Mouse (Mus musculus) midbrain, embryonic 16.5 days (tissue): ENCODE results near the gene Rnf216. TPM values are rescaled to one million over a fixed set of nuclear protein-coding genes. Genes with fewer than 3 reads are reported as not detected.
A peak's percentile ranks its signal among the peaks of the same experiment; 100 is the strongest.

Experiments
- ATAC-seq: fragments of 200-750 bp; cut with Nextera tagmentation; 2 replicates; pipeline ENCODE4 v1.8.0; 2017; ENCODE audit warnings: moderate TSS enrichment
- H3K27ac ChIP-seq: fragments of 300-500 bp; sonication (generic); 2 replicates; pipeline ENCODE4 v1.5.1; 2014; ENCODE audit warnings: mild to moderate bottlenecking, low read length, mixed read lengths
- H3K27me3 ChIP-seq: fragments of 300-500 bp; sonication (generic); 2 replicates; pipeline ENCODE4 v1.6.1; 2014; ENCODE audit warnings: low read depth, low read length, mixed read lengths; ENCODE audit not compliant: control insufficient read depth, insufficient read depth
- H3K36me3 ChIP-seq: fragments of 300-500 bp; sonication (generic); 2 replicates; pipeline ENCODE4 v1.6.1; 2014; ENCODE audit warnings: mild to moderate bottlenecking, low read length, moderate library complexity, mixed read lengths; ENCODE audit not compliant: control insufficient read depth, insufficient read depth
- H3K4me1 ChIP-seq: fragments of 300-500 bp; sonication (generic); 2 replicates; pipeline ENCODE4 v1.6.1; 2014; ENCODE audit warnings: mild to moderate bottlenecking, low read length, mixed read lengths; ENCODE audit not compliant: control insufficient read depth, insufficient read depth
- H3K4me2 ChIP-seq: fragments of 300-500 bp; sonication (generic); 2 replicates; pipeline ENCODE4 v1.6.1; 2014; ENCODE audit warnings: mild to moderate bottlenecking, low read length, mixed read lengths
- H3K4me3 ChIP-seq: fragments of 300-500 bp; sonication (generic); 2 replicates; pipeline ENCODE4 v1.5.1; 2014; ENCODE audit warnings: low read depth, mild to moderate bottlenecking, low read length, moderate library complexity, mixed read lengths
- H3K9ac ChIP-seq: fragments of 300-500 bp; sonication (generic); 2 replicates; pipeline ENCODE4 v1.6.1; 2014; ENCODE audit warnings: low read depth, low read length, mixed read lengths
- H3K9me3 ChIP-seq: fragments of 300-500 bp; sonication (generic); replicated peaks from 2 replicates; pipeline ENCODE4 v1.6.1; 2014; ENCODE audit warnings: mild to moderate bottlenecking, low read length, mixed read lengths; ENCODE audit not compliant: control insufficient read depth, poor library complexity, severe bottlenecking
- WGBS: fragments of 180-500 bp; shearing (Covaris S2); extraction: QIAGEN DNeasy Blood & Tissue Kit; methylation state at CpG from one replicate; pipeline ENCODE4 v1.1.7; 2014; 5-methylcytosine and 5-hydroxymethylcytosine counted together
- polyA plus RNA-seq: library from polyadenylated mRNA; unstranded; fragments of >200 nt; fragmentation: Nextera tagmentation; extraction: Ambion mirVana; gene quantifications from 2 replicates; pipeline ENCODE4 v1.2.1, GENCODE M21; 2015

The Rnf216 gene
- polyA plus RNA-seq, 1 experiment from 2014 or later = 28.9 TPM

- no peaks in the 10 kb centered on the region for H3K27me3 ChIP-seq
- H3K4me2 ChIP-seq = no peak overlapping the region
- no peaks in the 10 kb centered on the region for H3K9me3 ChIP-seq
- H3K36me3 ChIP-seq = peaks cover 9% of the 10 kb centered on the region
- no peak for ATAC-seq
- 96% methylated on average over 2 of the region's 2 CpGs for WGBS
- H3K9ac ChIP-seq = no peak overlapping the region
- H3K4me1 ChIP-seq = no peaks in the 10 kb centered on the region
- no peak overlapping the region for H3K4me3 ChIP-seq
- H3K27ac ChIP-seq = no peak overlapping the region
These were observed 118.0 kb downstream of the Rnf216 start for GRCm38 (mm10) chr5:142994746-142995145.

- H3K27me3 ChIP-seq = no peaks in the 10 kb centered on the region
- H3K27ac ChIP-seq = no peak overlapping the region
- no peak overlapping the region for H3K4me2 ChIP-seq
- H3K9me3 ChIP-seq = no peaks in the 10 kb centered on the region
- H3K4me1 ChIP-seq = no peaks in the 10 kb centered on the region
- H3K36me3 ChIP-seq = peaks cover 9% of the 10 kb centered on the region
- ATAC-seq = no peak
- H3K9ac ChIP-seq = no peak overlapping the region
- 89% methylated on average over 3 of the region's 3 CpGs for WGBS
- H3K4me3 ChIP-seq = no peak overlapping the region
These were observed 123.6 kb downstream of the Rnf216 start for GRCm38 (mm10) chr5:142989167-142989566.

DNA sequence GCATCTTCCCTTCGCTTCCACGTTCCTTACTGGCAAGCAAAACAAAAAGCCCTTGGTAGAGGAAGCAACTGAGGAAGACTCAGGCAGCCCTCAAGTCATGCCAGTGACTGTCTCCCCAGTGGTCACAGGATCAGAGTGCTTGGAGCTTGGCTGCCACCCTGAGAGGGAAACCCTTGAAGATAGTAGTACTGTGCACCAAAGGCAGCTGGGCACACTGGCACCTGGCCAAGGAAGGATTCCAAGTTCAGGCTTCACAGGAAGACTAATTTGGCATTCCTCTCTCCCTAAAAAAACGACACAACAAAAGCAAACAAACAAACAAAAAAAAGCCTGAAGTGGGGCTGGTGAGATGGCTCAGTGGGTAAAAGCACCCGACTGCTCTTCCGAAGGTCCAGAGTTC, 124.3 kb downstream of the Rnf216 start:
- peaks cover 9% of the 10 kb centered on the region for H3K36me3 ChIP-seq
- 78% methylated on average over 5 of the region's 5 CpGs for WGBS
- H3K4me3 ChIP-seq = no peak overlapping the region
- H3K27me3 ChIP-seq = no peaks in the 10 kb centered on the region
- no peak for ATAC-seq
- no peaks in the 10 kb centered on the region for H3K4me1 ChIP-seq
- H3K9ac ChIP-seq = no peak overlapping the region
- no peak overlapping the region for H3K4me2 ChIP-seq
- H3K9me3 ChIP-seq = no peaks in the 10 kb centered on the region
- H3K27ac ChIP-seq = no peak overlapping the region

DNA sequence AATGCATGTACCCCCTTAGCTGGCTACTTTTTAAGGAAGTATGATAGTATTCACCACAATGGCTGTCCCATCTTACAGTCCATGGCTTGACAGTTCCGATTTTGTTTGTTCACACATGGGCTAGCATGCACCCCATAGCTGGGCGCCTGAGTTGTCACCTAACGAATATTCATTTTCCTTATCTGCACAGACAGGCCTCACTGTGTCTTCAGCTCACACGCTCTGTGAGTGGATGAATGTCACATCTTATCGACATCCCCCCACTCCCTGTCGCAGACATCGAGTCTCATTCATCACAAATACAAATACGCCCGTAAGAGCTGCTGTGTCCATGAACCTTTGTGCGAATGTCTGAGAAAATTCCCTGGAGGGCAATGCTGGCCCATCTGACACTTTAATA, 128.5 kb downstream of the Rnf216 start:
- Histone ChIP-seq H3K4me3 (no peak overlapping the region), H3K9ac (no peak overlapping the region), H3K4me1 (no peaks in the 10 kb centered on the region), H3K27ac (no peak overlapping the region), H3K36me3 (no peaks in the 10 kb centered on the region), H3K4me2 (no peak overlapping the region), H3K27me3 (no peaks in the 10 kb centered on the region), H3K9me3 (no peaks in the 10 kb centered on the region)
- ATAC-seq = no peak
- 67% methylated on average over 10 of the region's 10 CpGs for WGBS

DNA sequence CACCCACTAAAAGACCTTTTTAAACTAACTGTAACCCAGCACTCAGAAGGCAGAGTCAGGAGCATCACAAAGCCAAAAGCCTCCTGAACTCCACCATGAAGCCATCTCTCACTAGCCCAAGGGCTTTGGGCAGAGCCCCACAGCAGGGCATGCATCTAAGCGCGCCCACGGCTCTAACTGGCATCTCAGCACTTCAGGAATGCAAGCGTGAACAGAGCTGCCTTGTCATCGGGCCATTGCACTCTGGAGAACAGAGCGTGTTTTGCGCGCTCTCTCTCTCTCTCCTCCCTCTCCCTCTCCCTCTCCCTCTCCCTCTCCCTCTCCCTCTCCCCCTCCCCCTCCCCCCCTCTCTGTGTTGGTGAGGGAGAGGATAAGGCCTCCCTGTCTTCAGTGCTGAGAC, 129.6 kb downstream of the Rnf216 start:
- Histone ChIP-seq H3K9ac (no peak overlapping the region), H3K4me1 (no peaks in the 10 kb centered on the region), H3K36me3 (no peaks in the 10 kb centered on the region), H3K9me3 (no peaks in the 10 kb centered on the region), H3K27ac (no peak overlapping the region), H3K27me3 (no peaks in the 10 kb centered on the region), H3K4me2 (no peak overlapping the region), H3K4me3 (no peak overlapping the region)
- WGBS = 54% methylated on average over 8 of the region's 8 CpGs
- no peak for ATAC-seq

- ATAC-seq = no peak
- WGBS = 82% methylated on average over 16 of the region's 16 CpGs
- no peak overlapping the region for H3K27ac ChIP-seq
- no peaks in the 10 kb centered on the region for H3K9me3 ChIP-seq
- H3K36me3 ChIP-seq = no peaks in the 10 kb centered on the region
- no peak overlapping the region for H3K9ac ChIP-seq
- H3K4me2 ChIP-seq = no peak overlapping the region
- no peaks in the 10 kb centered on the region for H3K4me1 ChIP-seq
- no peaks in the 10 kb centered on the region for H3K27me3 ChIP-seq
- H3K4me3 ChIP-seq = no peak overlapping the region
These were observed 130.6 kb downstream of the Rnf216 start for GRCm38 (mm10) chr5:142982046-142982801.

DNA sequence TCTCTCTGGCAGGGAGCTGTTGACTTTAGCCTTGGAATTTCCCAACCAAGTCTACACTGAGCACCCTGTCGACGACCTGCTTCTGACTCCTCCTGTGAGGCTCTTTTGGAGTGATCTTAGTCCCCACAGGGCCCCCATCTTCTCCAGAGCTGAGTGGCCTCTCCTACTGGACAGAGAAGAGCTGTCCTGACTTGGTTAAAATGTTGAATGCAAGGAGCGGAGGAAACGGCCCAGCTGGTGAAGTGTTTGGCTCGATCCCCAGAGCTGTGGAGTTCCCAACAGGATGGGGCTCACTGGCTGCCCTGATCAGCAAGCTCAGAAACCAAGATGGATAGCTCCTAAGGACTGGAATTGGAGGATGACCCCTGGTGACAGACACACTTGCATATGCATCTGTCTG, 136.3 kb downstream of the Rnf216 start:
- ATAC-seq = no peak
- WGBS = 65% methylated on average over 5 of the region's 5 CpGs
- peaks cover 16% of the 10 kb centered on the region for H3K36me3 ChIP-seq
- H3K27me3 ChIP-seq = no peaks in the 10 kb centered on the region
- H3K9ac ChIP-seq = no peak overlapping the region
- H3K9me3 ChIP-seq = no peaks in the 10 kb centered on the region
- no peaks in the 10 kb centered on the region for H3K4me1 ChIP-seq
- no peak overlapping the region for H3K27ac ChIP-seq
- H3K4me2 ChIP-seq = no peak overlapping the region
- H3K4me3 ChIP-seq = no peak overlapping the region

- Histone ChIP-seq H3K27ac (peak overlapping the region; percentile 51), H3K9me3 (no peaks in the 10 kb centered on the region), H3K27me3 (no peaks in the 10 kb centered on the region), H3K36me3 (peaks cover 35% of the 10 kb centered on the region), H3K4me3 (no peak overlapping the region), H3K4me1 (no peaks in the 10 kb centered on the region), H3K9ac (no peak overlapping the region), H3K4me2 (peak overlapping the region; percentile 15; the same call in 1 of the 2 replicates)
- peak; percentile 71 for ATAC-seq
- 9% methylated on average over 18 of the region's 18 CpGs for WGBS
These were observed 138.1 kb downstream of the Rnf216 start for GRCm38 (mm10) chr5:142974598-142975121.

GRCm38 (mm10) chr5:142973971-142974370, 138.8 kb downstream of the Rnf216 start:
- Histone ChIP-seq H3K36me3 (peaks cover 37% of the 10 kb centered on the region), H3K9me3 (no peaks in the 10 kb centered on the region), H3K4me2 (no peak overlapping the region), H3K9ac (no peak overlapping the region), H3K4me3 (no peak overlapping the region), H3K4me1 (no peaks in the 10 kb centered on the region), H3K27ac (no peak overlapping the region), H3K27me3 (no peaks in the 10 kb centered on the region)
- ATAC-seq = peak; percentile 23; the same call in 1 of the 2 replicates
- WGBS = 56% methylated on average over 3 of the region's 3 CpGs
